Mouse (Mus musculus): Measurements from ENCODE around the gene Olfr597.

- no peak for TF ChIP-seq CTCF (IDR thresholded peaks at IDR 0.05; ENCODE audit: control insufficient read depth, insufficient read depth, low read length)
- TF ChIP-seq POLR2A (IDR thresholded peaks at IDR 0.05; ENCODE audit: borderline replicate concordance, control insufficient read depth, low read depth, low read length) = no peak
These were observed 33.5 kb downstream of the Olfr597 start, which contains the start of gene Olfr600 for GRCm38 (mm10) chr7:103349569-103349968.

All from bone marrow, adult 2 months (tissue).